Mouse (Mus musculus) embryonic facial prominence, embryonic 10.5 days (tissue): ENCODE measurements around the gene Exosc7. TPM values are rescaled to one million over a fixed set of nuclear protein-coding genes. Genes with fewer than 3 reads are reported as not detected.

ENCODE experiments used
- DNase-seq: peaks from one replicate; pipeline ENCODE4 v3.0.0-alpha.2; 2017; ENCODE audit warnings: low spot score
- H3K27ac ChIP-seq: fragments of 300-500 bp; sonication (generic); replicated peaks from 2 replicates; pipeline ENCODE4 v1.5.1; 2016; ENCODE audit warnings: mild to moderate bottlenecking
- H3K27me3 ChIP-seq: fragments of 300-500 bp; sonication (generic); replicated peaks from 2 replicates; pipeline ENCODE4 v1.6.1; 2016; ENCODE audit warnings: low read depth, mild to moderate bottlenecking; ENCODE audit not compliant: poor library complexity, severe bottlenecking
- H3K36me3 ChIP-seq: fragments of 300-500 bp; sonication (generic); replicated peaks from 2 replicates; pipeline ENCODE4 v1.6.1; 2016; ENCODE audit warnings: mild to moderate bottlenecking, moderate library complexity
- H3K4me1 ChIP-seq: fragments of 300-500 bp; sonication (generic); 2 replicates; pipeline ENCODE4 v1.6.1; 2016
- H3K4me3 ChIP-seq: fragments of 300-500 bp; sonication (generic); 2 replicates; pipeline ENCODE4 v1.5.1; 2016; ENCODE audit warnings: mild to moderate bottlenecking, moderate library complexity
- H3K9me3 ChIP-seq: fragments of 300-500 bp; sonication (generic); 2 replicates; pipeline ENCODE4 v1.6.1; 2016; ENCODE audit warnings: mild to moderate bottlenecking
- WGBS: fragments of 180-500 bp; shearing (Covaris S2); methylation state at CpG from one replicate; pipeline ENCODE4 v1.1.7; 2016; 5-methylcytosine and 5-hydroxymethylcytosine counted together
- polyA plus RNA-seq: library from polyadenylated mRNA; unstranded; fragments of >200 nt; fragmentation: Nextera tagmentation; extraction: Ambion mirVana; gene quantifications from 2 replicates; pipeline ENCODE4 v1.2.1, GENCODE M21; 2016

The Exosc7 gene
- polyA plus RNA-seq, 1 experiment from 2014 or later: 129 TPM

DNA sequence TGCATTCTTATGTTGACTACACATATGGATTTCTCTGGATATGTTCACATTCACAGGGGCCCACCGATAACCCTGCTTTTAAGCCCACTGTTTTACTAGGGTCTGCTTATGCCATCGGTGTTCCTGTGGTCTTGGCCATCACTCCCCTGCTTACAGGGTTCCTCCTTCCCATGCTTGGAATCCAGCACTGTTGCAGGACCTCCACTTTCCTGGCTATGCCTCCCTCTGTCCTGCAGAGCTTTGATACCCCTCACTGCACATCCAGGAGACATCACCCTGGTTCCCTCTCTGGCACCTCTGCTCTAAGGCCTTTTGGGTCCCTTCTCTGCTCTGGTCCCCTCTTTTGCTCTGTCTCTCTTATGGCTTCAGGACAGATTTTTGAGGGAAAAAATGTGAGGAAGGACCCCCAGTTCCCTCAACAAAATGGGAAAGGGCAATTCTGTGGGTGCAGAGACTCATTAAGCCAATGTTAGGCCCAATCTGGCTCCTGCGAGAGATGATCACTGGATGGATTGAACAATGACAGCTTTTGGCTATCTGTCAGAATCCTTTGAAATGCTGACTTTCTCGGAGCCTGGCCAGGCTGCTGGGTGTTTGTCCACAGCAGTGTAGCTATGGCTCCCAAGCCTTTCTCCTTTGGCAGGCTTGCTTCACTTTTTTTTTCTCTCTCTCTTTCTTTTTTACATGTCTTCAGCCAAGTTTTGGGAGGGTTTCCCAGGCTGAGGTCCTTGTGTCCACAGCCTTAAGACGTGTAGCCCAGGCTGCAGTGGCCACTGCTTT is 37.4 kb downstream of the Exosc7 start, which contains the start of gene Clec3b:
TSS of gene Clec3b (plus strand) at position 706 of the 780 bp plus-strand sequence.
- Histone ChIP-seq H3K36me3 (peaks cover 5% of the 10 kb centered on the region), H3K27me3 (no peaks in the 10 kb centered on the region), H3K9me3 (peaks cover 4% of the 10 kb centered on the region; the same call in 1 of the 2 replicates), H3K4me3 (no peak within 1 kb of the TSS), H3K27ac (no peak within 1 kb of the TSS), H3K4me1 (no peaks in the 10 kb centered on the region)
- 87% methylated on average over 5 of the region's 5 CpGs for WGBS
- DNase-seq: no peak

- H3K27me3 ChIP-seq: peaks cover 5% of the 10 kb centered on the region
- DNase-seq: no peak
Observed at GRCm38 (mm10) chr9:123151561-123151960, 38.5 kb downstream of the Exosc7 start.

GRCm38 (mm10) chr9:123152026-123152425 is 39.0 kb downstream of the Exosc7 start:
- H3K27ac ChIP-seq: no peak overlapping the region
- H3K4me1 ChIP-seq: peaks cover 5% of the 10 kb centered on the region; the same call in 1 of the 2 replicates
- peaks cover 10% of the 10 kb centered on the region for H3K27me3 ChIP-seq
- no peak overlapping the region for H3K4me3 ChIP-seq
- no peak for DNase-seq
- no peaks in the 10 kb centered on the region for H3K9me3 ChIP-seq
- WGBS: 73% methylated on average over 3 of the region's 3 CpGs
- H3K36me3 ChIP-seq: no peaks in the 10 kb centered on the region

More at GRCm38 (mm10) chr9:123151561-123151960, 38.5 kb downstream of the Exosc7 start:
- Histone ChIP-seq H3K4me3 (no peak overlapping the region), H3K27ac (no peak overlapping the region), H3K4me1 (peaks cover under 1% of the 10 kb centered on the region; the same call in 1 of the 2 replicates), H3K36me3 (no peaks in the 10 kb centered on the region), H3K9me3 (no peaks in the 10 kb centered on the region)
- 52% methylated on average over 1 of the region's 1 CpGs for WGBS

GRCm38 (mm10) chr9:123153121-123153520 is 40.1 kb downstream of the Exosc7 start:
- DNase-seq: no peak
- Histone ChIP-seq H3K27me3 (peaks cover 12% of the 10 kb centered on the region), H3K4me1 (peaks cover 6% of the 10 kb centered on the region; the same call in 1 of the 2 replicates), H3K4me3 (no peak overlapping the region), H3K27ac (no peak overlapping the region), H3K36me3 (no peaks in the 10 kb centered on the region), H3K9me3 (no peaks in the 10 kb centered on the region)
- WGBS: 92% methylated on average over 2 of the region's 2 CpGs

DNA sequence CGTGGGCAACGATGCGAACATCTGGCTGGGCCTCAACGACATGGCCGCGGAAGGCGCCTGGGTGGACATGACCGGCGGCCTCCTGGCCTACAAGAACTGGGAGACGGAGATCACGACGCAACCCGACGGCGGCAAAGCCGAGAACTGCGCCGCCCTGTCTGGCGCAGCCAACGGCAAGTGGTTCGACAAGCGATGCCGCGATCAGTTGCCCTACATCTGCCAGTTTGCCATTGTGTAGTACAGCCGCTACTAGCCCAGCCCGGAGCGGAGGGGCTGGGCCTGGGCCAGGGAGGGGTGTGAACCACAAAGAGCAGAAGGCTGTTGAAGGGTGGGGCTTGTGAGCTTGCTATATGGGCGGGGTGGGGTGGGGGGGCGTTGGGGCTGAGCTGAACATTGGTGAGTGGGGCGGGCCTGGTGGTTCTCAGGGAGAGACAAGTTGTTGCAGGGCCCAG is 43.9 kb downstream of the Exosc7 start:
- peaks cover 12% of the 10 kb centered on the region for H3K4me1 ChIP-seq
- 28% methylated on average over 30 of the region's 30 CpGs for WGBS
- H3K27me3 ChIP-seq: peaks cover 12% of the 10 kb centered on the region
- H3K9me3 ChIP-seq: no peaks in the 10 kb centered on the region
- peak overlapping the region; percentile 38 for H3K4me3 ChIP-seq
- no peaks in the 10 kb centered on the region for H3K36me3 ChIP-seq
- DNase-seq: peak; percentile 27
- 0 out of 2 replicates have a peak overlapping the region, but pooled peaks have one; percentile 30 for H3K27ac ChIP-seq

DNA sequence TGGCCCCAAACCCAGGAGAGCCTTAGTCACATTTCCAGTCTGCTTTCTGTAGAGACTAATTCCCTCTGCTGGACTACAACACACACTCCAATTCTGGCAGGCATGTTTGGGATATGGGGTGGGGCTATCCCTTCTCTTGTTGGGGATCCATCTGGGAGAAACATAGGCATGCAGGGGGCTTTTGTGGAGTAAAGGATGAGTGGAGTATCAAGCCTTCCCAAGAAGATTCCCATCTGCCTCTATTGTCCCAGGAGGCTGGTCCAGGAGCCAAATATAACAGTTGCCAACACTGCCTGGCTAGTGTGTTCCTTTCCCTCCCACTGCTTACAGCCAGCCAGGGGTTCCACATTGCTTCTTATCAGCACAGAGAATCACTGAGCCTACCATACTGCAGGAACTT is 44.7 kb downstream of the Exosc7 start:
- Histone ChIP-seq H3K4me3 (no peak overlapping the region), H3K27ac (no peak overlapping the region), H3K9me3 (no peaks in the 10 kb centered on the region), H3K4me1 (peaks cover 12% of the 10 kb centered on the region), H3K27me3 (peaks cover 12% of the 10 kb centered on the region), H3K36me3 (no peaks in the 10 kb centered on the region)
- no peak for DNase-seq

GRCm38 (mm10) chr9:123158125-123158836 is 45.3 kb downstream of the Exosc7 start:
- Histone ChIP-seq H3K4me1 (peaks cover 12% of the 10 kb centered on the region), H3K9me3 (no peaks in the 10 kb centered on the region), H3K27ac (no peak overlapping the region), H3K27me3 (peaks cover 12% of the 10 kb centered on the region), H3K36me3 (no peaks in the 10 kb centered on the region), H3K4me3 (no peak overlapping the region)
- 59% methylated on average over 8 of the region's 8 CpGs for WGBS
- DNase-seq: peak; percentile 21

GRCm38 (mm10) chr9:123159330-123159729 is 46.3 kb downstream of the Exosc7 start:
- H3K36me3 ChIP-seq: no peaks in the 10 kb centered on the region

GRCm38 (mm10) chr9:123161792-123162191 is 48.8 kb downstream of the Exosc7 start:
- no peak overlapping the region for H3K4me3 ChIP-seq
- WGBS: 67% methylated on average over 2 of the region's 2 CpGs

More at GRCm38 (mm10) chr9:123159330-123159729, 46.3 kb downstream of the Exosc7 start:
- H3K27me3 ChIP-seq: peaks cover 12% of the 10 kb centered on the region
- H3K9me3 ChIP-seq: no peaks in the 10 kb centered on the region
- H3K4me1 ChIP-seq: peaks cover 12% of the 10 kb centered on the region
- no peak overlapping the region for H3K27ac ChIP-seq
- peak; percentile 66 for DNase-seq
- 65% methylated on average over 7 of the region's 7 CpGs for WGBS
- no peak overlapping the region for H3K4me3 ChIP-seq

DNA sequence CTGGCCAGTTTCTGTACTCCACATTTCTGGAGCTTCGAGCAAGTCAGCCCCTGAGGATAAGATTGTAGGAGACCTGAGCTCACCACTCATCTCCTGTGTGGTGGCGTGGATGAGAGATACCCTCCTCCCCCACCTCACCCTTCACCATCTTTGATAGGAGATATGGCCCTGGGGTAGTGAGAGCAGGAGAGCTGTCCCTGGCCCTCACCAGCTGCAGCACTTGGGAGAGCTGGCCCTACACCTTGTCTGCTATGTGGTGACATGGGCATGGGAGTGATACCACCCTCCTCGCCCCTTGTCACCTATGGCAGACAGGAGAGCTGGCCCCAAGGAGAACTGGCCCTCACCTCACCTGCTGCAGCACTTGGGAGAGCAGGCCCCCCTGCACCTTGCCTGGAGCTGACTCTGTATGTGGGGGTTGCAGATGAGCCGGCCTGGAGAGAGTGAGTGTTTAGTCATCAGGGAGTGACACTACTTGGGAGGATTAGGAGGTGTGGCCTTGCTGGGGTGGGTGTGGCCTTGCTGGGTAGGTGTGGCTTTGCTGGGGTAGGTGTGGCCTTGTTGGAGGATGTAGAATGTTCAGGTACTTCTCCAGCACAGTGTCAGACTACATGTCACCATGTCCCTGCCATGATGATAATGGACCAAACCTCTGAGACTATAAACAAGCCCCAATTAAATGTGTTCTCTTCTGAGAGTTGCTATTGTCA is 50.1 kb downstream of the Exosc7 start:
- H3K27ac ChIP-seq: no peak overlapping the region
- no peaks in the 10 kb centered on the region; the same call in 1 of the 2 replicates for H3K27me3 ChIP-seq
- no peaks in the 10 kb centered on the region for H3K36me3 ChIP-seq
- DNase-seq: no peak
- no peak overlapping the region for H3K4me3 ChIP-seq
- H3K9me3 ChIP-seq: no peaks in the 10 kb centered on the region
- 79% methylated on average over 4 of the region's 4 CpGs for WGBS
- H3K4me1 ChIP-seq: peaks cover 5% of the 10 kb centered on the region

More at GRCm38 (mm10) chr9:123161792-123162191, 48.8 kb downstream of the Exosc7 start:
- Histone ChIP-seq H3K36me3 (no peaks in the 10 kb centered on the region), H3K27ac (no peak overlapping the region; the same call in 1 of the 2 replicates), H3K4me1 (peaks cover 9% of the 10 kb centered on the region), H3K9me3 (no peaks in the 10 kb centered on the region), H3K27me3 (peaks cover 5% of the 10 kb centered on the region)
- DNase-seq: no peak

DNA sequence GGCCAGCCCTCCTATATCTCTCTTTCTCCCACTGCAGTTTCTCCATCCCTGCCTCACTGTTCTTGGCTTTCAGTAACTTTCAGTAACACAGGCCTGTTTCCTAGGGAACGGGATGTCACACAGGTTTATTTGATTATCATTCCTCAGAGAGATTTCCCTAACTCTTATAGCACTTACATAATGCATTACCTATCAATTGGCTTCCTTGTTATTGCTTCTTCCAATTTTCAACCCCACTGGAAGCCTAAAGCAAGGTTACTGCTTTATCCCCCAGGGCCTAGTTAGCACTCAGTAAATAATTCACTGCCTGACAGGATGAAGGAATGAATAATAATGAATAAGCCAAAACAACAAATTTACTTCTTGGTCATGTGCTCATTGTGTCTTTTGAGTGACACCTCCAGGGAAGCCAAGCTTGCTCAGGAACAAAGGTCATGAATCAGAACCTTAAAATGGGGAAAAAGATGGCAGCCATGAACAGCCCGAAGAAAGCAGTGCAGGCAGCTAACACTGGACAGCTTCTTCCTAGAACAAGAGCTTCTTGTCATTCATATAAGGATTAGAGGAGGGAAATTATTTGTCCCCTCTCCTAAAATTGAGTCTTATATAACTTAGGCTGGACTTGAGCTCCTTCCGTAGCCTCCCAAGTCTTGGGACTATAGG is 52.9 kb downstream of the Exosc7 start:
- H3K27ac ChIP-seq: no peak overlapping the region
- no peaks in the 10 kb centered on the region for H3K36me3 ChIP-seq
- H3K9me3 ChIP-seq: no peaks in the 10 kb centered on the region
- H3K4me1 ChIP-seq: peaks cover 5% of the 10 kb centered on the region
- 88% methylated on average over 3 of the region's 3 CpGs for WGBS
- DNase-seq: no peak
- H3K27me3 ChIP-seq: no peaks in the 10 kb centered on the region
- no peak overlapping the region for H3K4me3 ChIP-seq

DNA sequence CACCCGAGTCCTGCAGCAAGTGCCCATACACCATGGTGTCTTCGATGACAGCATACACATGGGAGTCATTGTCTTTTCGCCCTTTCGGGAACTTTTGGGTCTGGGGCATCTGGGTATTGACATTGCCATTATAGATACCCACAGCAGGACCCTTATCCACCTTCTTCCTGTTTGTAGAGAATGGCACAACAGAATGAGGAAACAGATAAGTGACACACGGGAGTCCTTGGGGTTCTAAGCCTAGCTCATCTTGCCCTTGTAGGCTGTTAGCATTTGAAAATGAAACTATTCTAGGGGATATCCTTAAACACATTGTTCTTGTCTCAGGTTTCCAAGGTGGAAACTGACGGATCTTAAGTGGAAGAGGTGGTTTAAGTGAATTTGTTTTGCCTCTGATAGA is 60.7 kb downstream of the Exosc7 start:
- WGBS: 88% methylated on average over 6 of the region's 6 CpGs
- no peaks in the 10 kb centered on the region for H3K9me3 ChIP-seq
- no peaks in the 10 kb centered on the region for H3K27me3 ChIP-seq
- H3K36me3 ChIP-seq: peaks cover 5% of the 10 kb centered on the region
- H3K4me3 ChIP-seq: no peak overlapping the region
- no peak overlapping the region for H3K27ac ChIP-seq
- DNase-seq: no peak
- H3K4me1 ChIP-seq: peaks cover 4% of the 10 kb centered on the region; the same call in 1 of the 2 replicates
